Mouse (Mus musculus) right cerebral cortex, adult 18-20 months (tissue): ENCODE measurements around the gene Ccdc15.
A peak's percentile ranks its signal among the peaks of the same experiment; 100 is the strongest.

ENCODE experiments used
- DNase-seq: peaks from one replicate; pipeline ENCODE4 v3.0.0; 2022; ENCODE audit warnings: mixed read lengths

The Ccdc15 gene

GRCm38 (mm10) chr9:37347988-37348642, at the start of gene Ccdc15:
TSS of gene Ccdc15 (minus strand) at chr9:37348432.
- peak; percentile 98 for DNase-seq

- no peak for DNase-seq
These were observed 45.4 kb upstream of the Ccdc15 start for GRCm38 (mm10) chr9:37393482-37394131.

DNA sequence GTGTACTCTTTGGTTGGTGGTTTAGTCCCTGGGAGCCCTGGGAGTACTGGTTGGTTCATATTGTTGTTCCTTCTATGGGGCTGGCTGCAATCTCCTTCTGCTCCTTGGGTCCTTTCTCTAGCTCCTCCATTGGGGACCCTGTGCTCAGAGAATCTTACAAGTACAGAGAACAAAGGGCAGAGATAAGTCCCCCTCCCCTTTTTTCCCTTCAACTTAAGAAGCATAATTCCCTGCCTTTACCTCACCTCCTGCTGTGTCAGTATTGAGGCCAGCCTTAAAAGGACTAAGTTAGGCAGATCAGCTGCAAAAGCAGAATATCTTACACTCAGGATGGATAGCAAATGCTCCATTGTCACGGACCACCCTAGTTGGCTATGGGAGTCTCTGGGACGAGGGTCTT, 43.8 kb upstream of the Ccdc15 start:
- DNase-seq, result no peak

- no peak for DNase-seq
These were observed 42.7 kb upstream of the Ccdc15 start for GRCm38 (mm10) chr9:37390891-37391290.

GRCm38 (mm10) chr9:37384284-37385182, 36.3 kb upstream of the Ccdc15 start:
- no peak for DNase-seq

DNA sequence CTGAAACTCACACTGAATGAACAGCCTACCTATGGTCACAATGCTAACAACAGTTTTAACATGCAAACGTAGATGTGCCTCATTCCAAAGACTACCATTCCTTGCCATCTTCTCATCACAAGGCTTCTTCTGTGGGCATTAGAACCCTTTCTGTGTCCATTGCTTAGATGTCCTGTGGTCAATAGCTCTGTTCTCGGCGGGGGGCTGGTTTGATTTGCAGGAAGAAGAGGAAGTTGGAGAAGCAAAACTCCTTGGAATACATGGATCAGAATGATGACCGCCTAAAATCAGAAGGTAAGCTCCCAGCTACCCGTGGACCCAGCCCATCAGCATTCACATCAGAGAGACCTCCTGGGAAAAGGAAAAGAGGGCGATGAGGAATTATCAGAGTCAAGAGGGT, 34.9 kb upstream of the Ccdc15 start:
- no peak for DNase-seq

GRCm38 (mm10) chr9:37375718-37376117, 27.5 kb upstream of the Ccdc15 start:
- DNase-seq, result no peak

GRCm38 (mm10) chr9:37371232-37371801, 23.1 kb upstream of the Ccdc15 start:
- no peak for DNase-seq

GRCm38 (mm10) chr9:37368860-37369259, 20.6 kb upstream of the Ccdc15 start:
- DNase-seq, result no peak

DNA sequence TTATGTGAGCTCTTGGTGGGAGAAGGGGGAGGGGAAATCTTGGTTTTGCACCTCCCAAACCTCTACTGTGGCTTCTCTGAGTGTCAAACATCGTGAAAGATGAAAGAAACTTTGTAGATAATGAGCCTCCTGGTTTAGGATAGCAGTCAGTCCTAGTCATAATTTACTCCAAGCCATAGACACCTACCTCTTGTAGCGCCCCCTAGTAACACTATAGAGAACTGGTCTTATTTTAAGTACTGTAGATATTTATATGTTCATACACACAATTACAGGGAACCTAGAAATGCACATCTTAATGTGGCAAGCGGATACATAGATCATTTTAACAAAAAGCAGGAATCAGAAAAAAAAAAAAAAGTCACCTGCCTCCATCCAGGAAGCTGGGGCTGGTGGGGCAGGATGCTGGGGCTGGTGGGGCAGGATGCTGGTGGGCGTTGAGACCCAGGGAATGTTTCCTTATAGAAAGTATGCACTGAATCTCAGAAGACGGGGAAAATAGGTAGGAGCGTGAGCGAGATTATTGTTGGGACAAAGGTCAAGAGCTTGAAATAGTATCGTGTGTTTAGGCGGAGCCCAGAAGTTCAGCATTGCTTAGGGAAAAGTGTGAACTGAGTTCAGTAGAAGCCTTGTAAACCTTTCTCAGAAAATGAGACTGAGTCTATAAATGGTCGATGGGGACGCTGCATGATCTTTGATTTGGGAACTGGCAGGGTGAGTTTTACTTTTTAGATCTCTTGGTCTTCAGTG, 20.0 kb upstream of the Ccdc15 start:
- DNase-seq, result no peak

- DNase-seq, result peak; percentile 68
These were observed 19.3 kb upstream of the Ccdc15 start, which contains the start of gene Hepacam for GRCm38 (mm10) chr9:37367301-37368080. TSS of gene Hepacam (plus strand) at chr9:37367351.

DNA sequence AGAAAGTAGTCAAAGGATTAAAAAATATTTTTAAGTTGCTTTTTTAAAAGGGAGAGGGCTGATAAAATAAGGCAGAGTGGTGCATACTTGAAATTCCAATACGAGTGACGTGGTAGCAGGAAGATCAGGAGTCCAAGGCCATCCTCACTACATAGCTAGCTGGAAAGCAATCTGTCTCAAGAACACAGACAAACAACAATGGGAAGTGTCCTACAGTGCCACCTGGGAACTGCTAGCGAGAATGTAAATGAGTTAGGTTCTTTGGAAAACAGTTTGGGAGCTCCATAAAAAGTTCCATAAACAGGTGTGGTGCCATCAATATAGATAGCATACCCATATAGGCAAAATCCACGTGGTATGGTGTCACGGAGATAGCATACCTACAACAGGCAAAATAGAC, 17.5 kb upstream of the Ccdc15 start:
- DNase-seq, result no peak

- DNase-seq, result no peak
These were observed 16.2 kb upstream of the Ccdc15 start for GRCm38 (mm10) chr9:37364392-37364791.

GRCm38 (mm10) chr9:37363551-37363950, 15.3 kb upstream of the Ccdc15 start:
- DNase-seq, result no peak

DNA sequence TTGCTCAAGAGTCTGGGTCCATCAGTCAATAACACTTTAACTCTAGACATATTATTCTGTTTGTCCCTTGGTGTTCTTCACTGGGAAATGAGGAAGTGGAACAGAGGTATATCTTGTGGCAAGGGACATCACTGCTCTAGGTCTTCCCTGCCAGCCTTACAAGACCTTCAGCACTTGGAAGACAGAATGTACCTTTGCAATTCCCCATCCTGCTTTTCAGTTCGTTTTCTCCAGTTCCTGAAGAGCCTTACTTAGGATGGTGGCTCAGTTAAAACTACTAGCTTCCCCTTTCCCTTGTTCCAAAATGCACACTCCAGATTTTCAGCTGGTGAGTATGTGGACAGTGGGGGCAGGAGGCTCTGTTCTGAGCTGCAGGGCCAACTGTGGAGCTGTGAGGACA, 14.6 kb upstream of the Ccdc15 start:
- no peak for DNase-seq

GRCm38 (mm10) chr9:37362084-37362483, 13.9 kb upstream of the Ccdc15 start:
- no peak for DNase-seq

DNA sequence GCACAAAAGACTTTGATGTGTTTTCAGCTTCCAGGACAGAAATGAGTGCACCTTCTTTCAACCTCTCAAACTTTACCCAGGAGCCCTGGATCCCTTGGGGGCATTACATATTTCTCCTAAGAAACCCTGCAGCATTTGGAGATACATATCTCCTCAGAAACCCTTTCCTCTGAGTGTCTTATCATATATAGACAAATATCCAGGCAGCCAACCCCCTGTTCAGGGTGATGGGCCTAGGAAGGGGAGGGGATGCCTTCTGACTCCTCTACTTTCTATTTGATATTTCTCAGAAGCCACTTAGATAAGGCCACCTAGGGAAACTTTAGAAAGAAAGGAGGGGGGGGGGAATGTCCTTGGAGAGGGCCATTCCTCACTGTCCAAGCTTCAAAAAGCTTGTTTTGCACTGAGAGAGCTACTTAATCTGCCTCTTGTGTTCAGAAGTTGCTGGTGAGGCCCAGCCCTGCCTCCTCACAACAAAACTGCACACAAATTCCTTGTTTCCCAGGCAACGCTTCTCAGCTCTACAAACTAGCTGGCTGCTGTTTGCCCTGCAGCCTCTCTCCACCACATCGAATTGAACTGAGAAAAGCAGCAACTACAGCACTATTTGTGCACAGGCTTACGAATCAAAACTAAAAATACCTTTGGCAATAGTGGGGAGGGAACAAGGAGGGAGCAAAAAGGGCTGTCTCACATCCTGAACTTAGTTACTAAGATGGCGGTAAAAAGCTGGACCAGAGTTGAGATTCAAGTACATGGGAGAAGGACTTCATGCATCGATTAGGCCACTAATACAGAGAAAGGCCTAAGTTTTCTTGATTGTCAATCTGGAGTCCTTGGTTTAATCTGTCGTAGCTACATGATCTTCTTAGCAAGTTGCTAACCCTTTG, 11.3 kb upstream of the Ccdc15 start:
- peak; percentile 86 for DNase-seq

- peak; percentile 54 for DNase-seq
These were observed 10.6 kb upstream of the Ccdc15 start for GRCm38 (mm10) chr9:37358713-37359330.

DNA sequence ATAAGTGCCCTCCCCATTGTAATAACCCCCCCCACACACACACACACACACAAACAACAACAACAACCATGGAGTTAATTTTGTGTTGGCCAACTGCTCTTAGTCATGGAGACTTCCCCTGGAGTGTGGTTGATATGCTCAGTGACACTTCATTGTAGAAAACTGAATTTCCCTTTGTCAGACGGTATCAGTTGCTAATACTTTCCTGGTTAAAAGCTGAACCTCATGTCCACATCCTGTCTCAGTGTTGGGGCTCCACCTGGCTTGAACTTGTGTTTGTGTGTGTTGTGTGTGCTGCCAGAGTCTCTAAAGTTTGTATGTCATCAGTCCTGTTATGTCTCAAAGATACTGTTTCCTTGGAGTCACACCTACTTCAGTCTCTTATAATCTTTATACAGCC, 6.3 kb upstream of the Ccdc15 start:
- DNase-seq, result no peak

DNA sequence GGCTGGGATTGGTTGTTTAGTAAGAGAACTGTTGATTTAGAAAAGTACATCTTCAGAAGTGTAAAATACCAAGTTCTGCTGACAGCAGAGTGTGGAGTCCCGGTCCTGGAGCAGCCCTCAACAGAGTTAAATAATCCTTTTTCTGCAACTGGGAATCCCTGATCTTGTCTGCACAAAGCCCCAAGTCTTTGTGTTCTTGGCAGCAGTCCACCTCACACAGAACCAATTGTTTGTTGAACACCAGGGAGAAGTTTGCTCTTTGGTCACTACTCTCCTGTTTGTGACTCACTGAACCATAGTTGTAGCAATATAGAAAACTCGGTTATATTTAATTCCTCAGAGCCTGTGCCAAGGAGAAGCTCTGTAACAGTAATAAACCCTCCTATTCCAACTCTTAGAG, 3.0 kb upstream of the Ccdc15 start:
- peak; percentile 38 for DNase-seq
